ENCODE assay signal across 8 mouse cellular contexts in the genomic region with DNA sequence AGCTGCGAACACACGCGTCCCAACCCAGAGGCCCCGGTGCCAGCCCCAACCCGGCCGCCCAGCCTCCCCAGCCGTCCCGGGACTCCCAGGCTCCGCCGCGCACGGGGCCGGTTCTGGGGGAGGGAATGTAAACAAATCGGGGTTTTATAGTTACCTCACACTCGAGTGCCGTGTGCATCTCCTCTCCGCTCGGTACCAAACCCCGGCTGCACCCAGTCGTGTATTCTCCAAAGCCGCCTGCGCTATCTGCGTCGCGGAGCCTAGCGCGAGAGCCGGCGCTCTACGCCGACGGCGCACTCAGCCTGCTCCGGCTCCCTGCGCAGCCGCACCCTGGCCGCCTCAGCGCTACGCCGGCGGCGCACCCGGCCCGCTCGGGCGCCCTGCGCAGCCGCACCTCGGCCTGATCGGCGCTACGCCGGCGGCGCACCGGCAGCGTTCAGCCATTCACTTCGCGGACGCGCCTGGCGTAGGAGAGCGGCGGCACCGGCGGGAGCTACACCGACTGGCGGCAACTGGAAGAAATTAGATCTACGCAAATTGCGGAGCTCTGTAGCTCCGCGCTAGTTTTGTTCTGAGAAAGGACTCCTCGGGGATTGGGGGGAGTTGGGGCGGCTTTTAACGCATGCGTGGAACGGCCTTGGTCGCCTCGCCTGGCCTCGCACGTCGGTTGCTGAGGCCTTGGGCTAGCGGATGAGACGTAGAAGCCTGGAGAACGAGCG. TPM values are rescaled to one million over a fixed set of nuclear protein-coding genes. Genes with fewer than 3 reads are reported as not detected.
A peak's percentile ranks its signal among the peaks of the same experiment; 100 is the strongest.
DNase-seq lines count a peak whose midpoint lies in the region; ATAC-seq and TF ChIP-seq lines count a peak whose summit lies in the region.

No protein-coding gene starts in this region.

- TF ChIP-seq CTCF in cortical plate, adult 2 months (IDR thresholded peaks at IDR 0.05; ENCODE audit: extremely low read depth, insufficient read depth, low read length), result no peak

- H3K27ac ChIP-seq in cortical plate, adult 2 months (ENCODE audit: insufficient read depth, low read length), result peak overlapping the region; percentile 97

- TF ChIP-seq POLR2A in cortical plate, adult 2 months (IDR thresholded peaks at IDR 0.05; ENCODE audit: extremely low read depth, insufficient read depth, low read length), result peak; percentile 88

- intact Hi-C loops in left cerebral cortex, postnatal 10 days (cut with DNase I), result loop anchor here (10.0 kb wide), 1 partner anchor 241 kb away; no protein-coding TSS in a partner anchor

- H3K4me1 ChIP-seq in cortical plate, adult 2 months (ENCODE audit: control insufficient read depth, insufficient read depth, low read length), result peaks cover 3% of the 10 kb centered on the region; the same call in 1 of the 2 replicates

- ATAC-seq in activated CD4-positive, CD25-positive, alpha-beta regulatory T cell, adult 4 months, result peak; percentile 65
- ATAC-seq in inflammation-experienced regulatory T-cells, adult 6 months, result peak; percentile 63
- peak; percentile 65 for ATAC-seq in megakaryocyte-erythroid progenitor cell, adult 5-6 weeks (replicated peaks; ENCODE audit: low FRiP score, low TSS enrichment, poor library complexity, severe bottlenecking)

- H3K4me3 ChIP-seq in cortical plate, adult 2 months (ENCODE audit: insufficient read depth, low read length), result peak overlapping the region; percentile 42

- peak; percentile 98 for DNase-seq in gastrocnemius, postnatal 10 days
- DNase-seq in left cerebral cortex, postnatal 10 days (ENCODE audit: extremely low spot score in 1 of 2, low spot score in 2 of 2), result peak; percentile 96 to 97
- DNase-seq in right cerebral cortex, postnatal 25 days, result peak; percentile 99
- DNase-seq in urinary bladder, postnatal 4 days (ENCODE audit: low spot score in 2 of 2), result peak; percentile 97 to 98

RNA-seq across cellular contexts. Expression of gene Slc39a10, which starts 39.2 kb away (rescaled TPM):
- 10 to 100 TPM; 12.8 to 13.1 TPM for polyA plus RNA-seq in activated CD4-positive, CD25-positive, alpha-beta regulatory T cell, adult 4 months (2017; shearing (Covaris generic))
- polyA plus RNA-seq in cortical plate, adult 2 months (2012; rRNA removed), result 94.2 and 95.0 TPM in 2 replicates
- total RNA-seq in gastrocnemius, postnatal 10 days (2021), result 10 to 100 TPM in 1 of 2 experiments, 1 to 10 TPM in 1; 8.9 to 12.7 TPM
- polyA plus RNA-seq in inflammation-experienced regulatory T-cells, adult 6 months (2017; shearing (Covaris generic)), result 10 to 100 TPM; 12.0 to 16.0 (median 14.8) TPM
- 100 to 1,000 TPM; 130 to 139 TPM for total RNA-seq in left cerebral cortex, postnatal 10 days (2021)
- 13.2 and 15.7 TPM in 2 replicates for total RNA-seq in megakaryocyte-erythroid progenitor cell, adult 5-6 weeks (2014; fragmentation: Nextera tagmentation)
- total RNA-seq in megakaryocyte-erythroid progenitor cell, adult 5-6 weeks (2017), result 18.7 and 21.4 TPM in 2 replicates

Comparison
In these comparisons a context has a peak if more than half of its experiments do, and no peak if none do; other contexts are left out.
1. Peak in every context shown above with its lines: DNase-seq, ATAC-seq, H3K4me3 ChIP-seq and H3K27ac ChIP-seq.
2. RNA of gene Slc39a10, which starts 39.2 kb away (total RNA-seq): 130 to 139 TPM in left cerebral cortex, postnatal 10 days; 13.2 to 21.4 TPM in megakaryocyte-erythroid progenitor cell, adult 5-6 weeks and 8.9 to 12.7 TPM in gastrocnemius, postnatal 10 days; every median in the first group is over 4 times any median in the second.